Mouse (Mus musculus) megakaryocyte-erythroid progenitor cell, adult 5-6 weeks (primary cell): Measurements from ENCODE around the gene Serpinf1. TPM values are rescaled to one million over a fixed set of nuclear protein-coding genes. Genes with fewer than 3 reads are reported as not detected.
"Not testable (repeated sequence)": the region's sequence is repeated elsewhere in the genome, so short reads cannot be mapped to it uniquely, and the experiment has no call there.

ENCODE experiments used
- ATAC-seq: replicated peaks from 2 replicates; pipeline ENCODE4 v1.8.0; 2016; ENCODE audit warnings: mild to moderate bottlenecking, inconsistent platforms; ENCODE audit not compliant: severe bottlenecking, poor library complexity, low FRiP score, low TSS enrichment
- total RNA-seq, 2 experiments: library from RNA; stranded (forward) in 1 of 2; stranded (reverse) in 1 of 2; fragments of 200-1000, 215-1000 nt in 1 of 2; fragments of >200 nt in 1 of 2; fragmentation: Nextera tagmentation in 1 of 2; gene quantifications; 2 replicates each; pipeline ENCODE4 v1.2.3; 2014 to 2017

Serpinf1 gene
- total RNA-seq, 2 experiments from 2014 or later: 0.47 to 0.59 TPM

GRCm38 (mm10) chr11:75397452-75397851, 25.0 kb downstream of the Serpinf1 start:
- ATAC-seq: no peak

DNA sequence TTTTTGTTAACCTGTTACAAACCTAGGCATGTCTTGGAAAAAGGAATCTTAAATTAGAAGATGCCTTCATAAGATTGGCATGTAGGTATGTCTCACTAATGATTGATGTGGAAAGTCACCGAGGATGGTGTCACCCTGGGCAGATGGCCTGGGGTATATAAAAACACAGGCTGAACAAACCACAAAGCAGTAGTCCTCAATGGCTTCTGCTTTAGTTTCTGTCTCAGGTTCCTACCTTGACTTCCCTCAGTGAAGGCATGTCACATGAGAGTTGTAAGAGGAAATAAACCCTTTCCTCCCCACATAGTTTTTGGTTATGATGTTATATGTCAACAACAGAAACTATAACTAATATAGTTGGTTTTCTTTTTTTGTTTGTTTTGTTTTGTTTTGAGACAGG, 26.9 kb downstream of the Serpinf1 start:
- ATAC-seq: no peak

GRCm38 (mm10) chr11:75383529-75383928, 39.0 kb downstream of the Serpinf1 start:
- ATAC-seq: 0 out of 2 replicates have a peak, but pooled peaks have one; percentile 44

DNA sequence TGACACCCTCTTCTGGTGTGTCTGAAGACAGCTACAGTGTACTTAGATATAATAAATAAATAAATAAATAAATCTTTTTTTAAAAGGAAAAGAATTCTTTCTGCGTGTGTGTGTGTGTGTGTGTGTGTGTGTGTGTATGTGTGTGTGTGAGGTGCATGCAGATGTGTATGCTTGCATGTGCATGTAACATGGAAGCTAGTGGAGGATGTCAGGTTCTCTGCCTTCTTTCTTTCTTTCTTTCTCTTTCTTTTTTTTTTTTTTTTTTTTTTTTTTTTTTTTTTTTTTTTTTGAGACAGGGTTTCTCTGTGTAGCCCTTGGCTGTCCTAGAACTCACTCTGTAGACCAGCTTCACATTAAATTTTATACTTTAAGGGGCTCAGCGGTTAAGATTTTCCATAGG, 43.7 kb downstream of the Serpinf1 start:
- not testable (repeated sequence) for ATAC-seq

GRCm38 (mm10) chr11:75377125-75377524, 45.4 kb downstream of the Serpinf1 start:
- ATAC-seq: peak; percentile 67; the same call in 1 of the 2 replicates

Other genes starting within 250 kb of the Serpinf1 start
- gene Ovca2, start 243.9 kb downstream of the Serpinf1 start, total RNA-seq (2014; fragmentation: Nextera tagmentation): 18.8 and 21.3 TPM in 2 replicates
- gene Ovca2, start 243.9 kb downstream of the Serpinf1 start, total RNA-seq (2017): 17.6 and 29.0 TPM in 2 replicates
- 22.3 and 25.0 TPM in 2 replicates for gene Dph1, start 231.5 kb downstream of the Serpinf1 start, total RNA-seq (2014; fragmentation: Nextera tagmentation)
- gene Dph1, start 231.5 kb downstream of the Serpinf1 start, total RNA-seq (2017): 13.3 and 14.2 TPM in 2 replicates
- gene Rtn4rl1, start 228.9 kb downstream of the Serpinf1 start, total RNA-seq (2014; fragmentation: Nextera tagmentation): not detected in 2 replicates
- 0.80 TPM in 1 of 2 replicates, not detected in the other for gene Rtn4rl1, start 228.9 kb downstream of the Serpinf1 start, total RNA-seq (2017)
- 96.8 and 101 TPM in 2 replicates for gene Rpa1, start 74.4 kb downstream of the Serpinf1 start, total RNA-seq (2014; fragmentation: Nextera tagmentation)
- 168 and 179 TPM in 2 replicates for gene Rpa1, start 74.4 kb downstream of the Serpinf1 start, total RNA-seq (2017)
- 4.0 and 12.1 TPM in 2 replicates for gene Smyd4, start 74.3 kb downstream of the Serpinf1 start, total RNA-seq (2014; fragmentation: Nextera tagmentation)
- 9.2 and 16.7 TPM in 2 replicates for gene Smyd4, start 74.3 kb downstream of the Serpinf1 start, total RNA-seq (2017)
- gene Serpinf2, start 16.9 kb upstream of the Serpinf1 start, total RNA-seq (2014; fragmentation: Nextera tagmentation): 1.3 TPM in 1 of 2 replicates, not detected in the other
- not detected in 2 replicates for gene Serpinf2, start 16.9 kb upstream of the Serpinf1 start, total RNA-seq (2017)
- gene Wdr81, start 32.0 kb upstream of the Serpinf1 start, total RNA-seq (2014; fragmentation: Nextera tagmentation): 24.6 and 32.2 TPM in 2 replicates
- 7.1 and 23.4 TPM in 2 replicates for gene Wdr81, start 32.0 kb upstream of the Serpinf1 start, total RNA-seq (2017)
- gene Tlcd2, start 39.0 kb upstream of the Serpinf1 start, total RNA-seq (2014; fragmentation: Nextera tagmentation): 13.8 and 19.9 TPM in 2 replicates
- gene Tlcd2, start 39.0 kb upstream of the Serpinf1 start, total RNA-seq (2017): 9.5 and 14.7 TPM in 2 replicates
- 160 and 198 TPM in 2 replicates for gene Prpf8, start 64.1 kb upstream of the Serpinf1 start, total RNA-seq (2014; fragmentation: Nextera tagmentation)
- 118 and 144 TPM in 2 replicates for gene Prpf8, start 64.1 kb upstream of the Serpinf1 start, total RNA-seq (2017)
- gene Rilp, start 87.4 kb upstream of the Serpinf1 start, total RNA-seq (2014; fragmentation: Nextera tagmentation): 1.5 TPM in 1 of 2 replicates, not detected in the other
- gene Rilp, start 87.4 kb upstream of the Serpinf1 start, total RNA-seq (2017): 0.72 TPM in 1 of 2 replicates, not detected in the other
- 1.0 TPM in 1 of 2 replicates, not detected in the other for gene Scarf1, start 90.8 kb upstream of the Serpinf1 start, total RNA-seq (2014; fragmentation: Nextera tagmentation)
- gene Scarf1, start 90.8 kb upstream of the Serpinf1 start, total RNA-seq (2017): 0.65 TPM in 1 of 2 replicates, not detected in the other
- 1.2 and 2.2 TPM in 2 replicates for gene Slc43a2, start 109.0 kb upstream of the Serpinf1 start, total RNA-seq (2014; fragmentation: Nextera tagmentation)
- 1.9 and 2.9 TPM in 2 replicates for gene Slc43a2, start 109.0 kb upstream of the Serpinf1 start, total RNA-seq (2017)
- gene Pitpna, start 165.4 kb upstream of the Serpinf1 start, total RNA-seq (2014; fragmentation: Nextera tagmentation): 69.0 and 96.5 TPM in 2 replicates
- 46.2 and 58.2 TPM in 2 replicates for gene Pitpna, start 165.4 kb upstream of the Serpinf1 start, total RNA-seq (2017)
- gene Inpp5k, start 208.3 kb upstream of the Serpinf1 start, total RNA-seq (2014; fragmentation: Nextera tagmentation): 33.8 and 34.5 TPM in 2 replicates
- 19.9 and 26.5 TPM in 2 replicates for gene Inpp5k, start 208.3 kb upstream of the Serpinf1 start, total RNA-seq (2017)
- gene Myo1c, start 227.8 kb upstream of the Serpinf1 start, total RNA-seq (2014; fragmentation: Nextera tagmentation): 36.5 and 37.4 TPM in 2 replicates
- gene Myo1c, start 227.8 kb upstream of the Serpinf1 start, total RNA-seq (2017): 13.5 and 32.6 TPM in 2 replicates